Mouse (Mus musculus) kidney, embryonic 14.5 days (tissue): ENCODE data around the gene Ipo4. TPM values are rescaled to one million over a fixed set of nuclear protein-coding genes. Genes with fewer than 3 reads are reported as not detected.

Experiments used
- ATAC-seq: fragments of 200-750 bp; cut with Nextera tagmentation; 2 replicates; pipeline ENCODE4 v1.8.0; 2017; ENCODE audit warnings: moderate number of reproducible peaks, mild to moderate bottlenecking, moderate TSS enrichment, moderate library complexity; ENCODE audit not compliant: low FRiP score, low TSS enrichment
- H3K27ac ChIP-seq: fragments of 300-500 bp; sonication (generic); 2 replicates; pipeline ENCODE4 v1.5.1; 2014; ENCODE audit warnings: low read depth, mild to moderate bottlenecking, low read length, moderate library complexity, mixed read lengths
- H3K27me3 ChIP-seq: fragments of 300-500 bp; sonication (generic); 2 replicates; pipeline ENCODE4 v1.6.1; 2014; ENCODE audit warnings: mild to moderate bottlenecking, low read length; ENCODE audit not compliant: control insufficient read depth, insufficient read depth
- H3K36me3 ChIP-seq: fragments of 300-500 bp; sonication (generic); 2 replicates; pipeline ENCODE4 v1.6.1; 2014; ENCODE audit warnings: low read length, mixed read lengths; ENCODE audit not compliant: control insufficient read depth, insufficient read depth
- H3K4me1 ChIP-seq: fragments of 300-500 bp; sonication (generic); 2 replicates; pipeline ENCODE4 v1.6.1; 2014; ENCODE audit warnings: low read length, mixed read lengths; ENCODE audit not compliant: control insufficient read depth, insufficient read depth
- H3K4me2 ChIP-seq: fragments of 300-500 bp; sonication (generic); replicated peaks from 2 replicates; pipeline ENCODE4 v1.6.1; 2014; ENCODE audit warnings: low read depth, mild to moderate bottlenecking, low read length
- H3K4me3 ChIP-seq: fragments of 300-500 bp; sonication (generic); 2 replicates; pipeline ENCODE4 v1.5.1; 2014; ENCODE audit warnings: mild to moderate bottlenecking, low read length
- H3K9ac ChIP-seq: fragments of 300-500 bp; sonication (generic); 2 replicates; pipeline ENCODE4 v1.6.1; 2014; ENCODE audit warnings: low read depth, mild to moderate bottlenecking, low read length, moderate library complexity
- H3K9me3 ChIP-seq: fragments of 300-500 bp; sonication (generic); 2 replicates; pipeline ENCODE4 v1.6.1; 2016; ENCODE audit warnings: low read length; ENCODE audit not compliant: control insufficient read depth
- WGBS: fragments of 180-500 bp; shearing (Covaris S2); extraction: QIAGEN DNeasy Blood & Tissue Kit; methylation state at CpG from one replicate; pipeline ENCODE4 v1.1.7; 2014; 5-methylcytosine and 5-hydroxymethylcytosine counted together
- polyA plus RNA-seq: library from polyadenylated mRNA; unstranded; fragments of >200 nt; fragmentation: Nextera tagmentation; extraction: Ambion mirVana; gene quantifications from 2 replicates; pipeline ENCODE4 v1.2.1, GENCODE M21; 2014

The Ipo4 gene
- polyA plus RNA-seq, 1 experiment from 2014 or later: 119 TPM

GRCm38 (mm10) chr14:55616844-55617243, 18.9 kb downstream of the Ipo4 start:
- H3K27ac ChIP-seq: no peak overlapping the region
- ATAC-seq: no peak
- H3K9me3 ChIP-seq: no peaks in the 10 kb centered on the region

GRCm38 (mm10) chr14:55615876-55616275, 19.9 kb downstream of the Ipo4 start:
- Histone ChIP-seq H3K27me3 (no peaks in the 10 kb centered on the region), H3K9ac (no peak overlapping the region), H3K36me3 (no peaks in the 10 kb centered on the region; the same call in 1 of the 2 replicates), H3K4me3 (no peak overlapping the region), H3K9me3 (no peaks in the 10 kb centered on the region), H3K27ac (no peak overlapping the region), H3K4me1 (no peaks in the 10 kb centered on the region), H3K4me2 (no peak overlapping the region)
- 48% methylated on average over 2 of the region's 2 CpGs for WGBS
- no peak for ATAC-seq

More at GRCm38 (mm10) chr14:55616844-55617243, 18.9 kb downstream of the Ipo4 start:
- no peaks in the 10 kb centered on the region for H3K27me3 ChIP-seq
- no peaks in the 10 kb centered on the region for H3K4me1 ChIP-seq
- H3K4me3 ChIP-seq: no peak overlapping the region
- H3K36me3 ChIP-seq: no peaks in the 10 kb centered on the region
- WGBS: 80% methylated on average over 2 of the region's 2 CpGs
- H3K4me2 ChIP-seq: no peak overlapping the region
- no peak overlapping the region for H3K9ac ChIP-seq

- H3K4me2 ChIP-seq: no peak overlapping the region
- H3K27ac ChIP-seq: no peak overlapping the region
- WGBS: 77% methylated on average over 7 of the region's 7 CpGs
- H3K9me3 ChIP-seq: no peaks in the 10 kb centered on the region
- no peaks in the 10 kb centered on the region for H3K4me1 ChIP-seq
- H3K36me3 ChIP-seq: peaks cover 2% of the 10 kb centered on the region
- no peaks in the 10 kb centered on the region for H3K27me3 ChIP-seq
- no peak for ATAC-seq
- H3K4me3 ChIP-seq: no peak overlapping the region
- H3K9ac ChIP-seq: no peak overlapping the region
Measured at GRCm38 (mm10) chr14:55614565-55615178, 21.1 kb downstream of the Ipo4 start.

GRCm38 (mm10) chr14:55613346-55613745, 22.4 kb downstream of the Ipo4 start:
- ATAC-seq: no peak
- no peak overlapping the region for H3K27ac ChIP-seq
- 67% methylated on average over 6 of the region's 6 CpGs for WGBS

GRCm38 (mm10) chr14:55608339-55608738, 27.4 kb downstream of the Ipo4 start:
- H3K9ac ChIP-seq: no peak overlapping the region; the same call in 1 of the 2 replicates
- ATAC-seq: no peak
- no peak overlapping the region for H3K4me3 ChIP-seq
- no peaks in the 10 kb centered on the region for H3K27me3 ChIP-seq
- H3K4me2 ChIP-seq: no peak overlapping the region
- H3K9me3 ChIP-seq: no peaks in the 10 kb centered on the region
- H3K36me3 ChIP-seq: peaks cover 41% of the 10 kb centered on the region
- no peak overlapping the region for H3K27ac ChIP-seq
- WGBS: 94% methylated on average over 6 of the region's 6 CpGs
- H3K4me1 ChIP-seq: peaks cover 5% of the 10 kb centered on the region; the same call in 1 of the 2 replicates

More at GRCm38 (mm10) chr14:55613346-55613745, 22.4 kb downstream of the Ipo4 start:
- no peak overlapping the region for H3K4me2 ChIP-seq
- H3K27me3 ChIP-seq: no peaks in the 10 kb centered on the region
- H3K4me1 ChIP-seq: no peaks in the 10 kb centered on the region
- H3K9me3 ChIP-seq: no peaks in the 10 kb centered on the region
- H3K9ac ChIP-seq: no peak overlapping the region
- H3K4me3 ChIP-seq: no peak overlapping the region
- H3K36me3 ChIP-seq: peaks cover 15% of the 10 kb centered on the region

GRCm38 (mm10) chr14:55605743-55606459, 29.9 kb downstream of the Ipo4 start:
- 92% methylated on average over 16 of the region's 16 CpGs for WGBS
- Histone ChIP-seq H3K4me2 (no peak overlapping the region), H3K9me3 (no peaks in the 10 kb centered on the region), H3K9ac (no peak overlapping the region), H3K27ac (no peak overlapping the region), H3K27me3 (no peaks in the 10 kb centered on the region), H3K4me3 (no peak overlapping the region), H3K4me1 (peaks cover 5% of the 10 kb centered on the region; the same call in 1 of the 2 replicates), H3K36me3 (peaks cover 58% of the 10 kb centered on the region)
- ATAC-seq: no peak

GRCm38 (mm10) chr14:55604823-55605222, 30.9 kb downstream of the Ipo4 start:
- Histone ChIP-seq H3K27ac (no peak overlapping the region), H3K27me3 (no peaks in the 10 kb centered on the region), H3K4me3 (no peak overlapping the region), H3K9me3 (no peaks in the 10 kb centered on the region), H3K4me1 (peaks cover 5% of the 10 kb centered on the region; the same call in 1 of the 2 replicates), H3K36me3 (peaks cover 67% of the 10 kb centered on the region), H3K4me2 (no peak overlapping the region), H3K9ac (no peak overlapping the region)
- 83% methylated on average over 11 of the region's 11 CpGs for WGBS
- no peak for ATAC-seq

GRCm38 (mm10) chr14:55603633-55604576, 31.9 kb downstream of the Ipo4 start:
- ATAC-seq: peak; percentile 91
- no peaks in the 10 kb centered on the region for H3K27me3 ChIP-seq
- peaks cover 5% of the 10 kb centered on the region; the same call in 1 of the 2 replicates for H3K4me1 ChIP-seq
- no peaks in the 10 kb centered on the region for H3K9me3 ChIP-seq
- 13% methylated on average over 19 of the region's 19 CpGs for WGBS
- peak overlapping the region; percentile 52; the same call in 1 of the 2 replicates for H3K9ac ChIP-seq
- peak overlapping the region; percentile 33 for H3K4me3 ChIP-seq
- peak overlapping the region; percentile 41 for H3K4me2 ChIP-seq
- H3K27ac ChIP-seq: peak overlapping the region; percentile 70
- H3K36me3 ChIP-seq: peaks cover 65% of the 10 kb centered on the region
